Mouse (Mus musculus) forebrain, postnatal 0 days (tissue): ENCODE measurements around the gene Slc22a7. TPM values are rescaled to one million over a fixed set of nuclear protein-coding genes. Genes with fewer than 3 reads are reported as not detected.

Source experiments
- ATAC-seq: fragments of 200-750 bp; cut with Nextera tagmentation; 2 replicates; pipeline ENCODE4 v1.8.0; 2017; ENCODE audit warnings: mild to moderate bottlenecking, moderate library complexity
- DNase-seq: peaks from one replicate; pipeline ENCODE4 v3.0.0-alpha.2; 2015
- H3K27ac ChIP-seq: fragments of 300-500 bp; sonication (generic); 2 replicates; pipeline ENCODE4 v1.5.1; 2014; ENCODE audit warnings: low read depth, mild to moderate bottlenecking, antibody characterized with exemption, low read length, moderate library complexity, mixed read lengths
- H3K27me3 ChIP-seq: fragments of 300-500 bp; sonication (generic); 2 replicates; pipeline ENCODE4 v1.6.1; 2014; ENCODE audit warnings: mild to moderate bottlenecking, low read length, mixed read lengths; ENCODE audit not compliant: insufficient read depth
- H3K36me3 ChIP-seq: fragments of 300-500 bp; sonication (generic); 2 replicates; pipeline ENCODE4 v1.6.1; 2014; ENCODE audit warnings: mild to moderate bottlenecking, moderate library complexity; ENCODE audit not compliant: insufficient read depth
- H3K4me1 ChIP-seq: fragments of 300-500 bp; sonication (generic); 2 replicates; pipeline ENCODE4 v1.6.1; 2014; ENCODE audit warnings: antibody characterized with exemption; ENCODE audit not compliant: insufficient read depth
- H3K4me2 ChIP-seq: fragments of 300-500 bp; sonication (generic); 2 replicates; pipeline ENCODE4 v1.6.1; 2014; ENCODE audit warnings: low read depth, mild to moderate bottlenecking, moderate library complexity
- H3K4me3 ChIP-seq: fragments of 300-500 bp; sonication (generic); 2 replicates; pipeline ENCODE4 v1.5.1; 2014; ENCODE audit warnings: low read depth, low read length, mixed read lengths
- H3K9ac ChIP-seq: fragments of 300-500 bp; sonication (generic); 2 replicates; pipeline ENCODE4 v1.6.1; 2014; ENCODE audit warnings: mild to moderate bottlenecking
- H3K9me3 ChIP-seq: fragments of 300-500 bp; sonication (generic); 2 replicates; pipeline ENCODE4 v1.6.1; 2016; ENCODE audit warnings: low read length
- CTCF ChIP-seq: sonication (generic); IDR thresholded peaks from 2 replicates; pipeline ENCODE4 v1.5.1; 2016; ENCODE audit warnings: antibody characterized with exemption, control low read depth, low read depth
- WGBS: fragments of 180-500 bp; shearing (Covaris S2); extraction: QIAGEN DNeasy Blood & Tissue Kit; methylation state at CpG from one replicate; pipeline ENCODE4 v1.1.7; 2014; 5-methylcytosine and 5-hydroxymethylcytosine counted together
- polyA plus RNA-seq: library from polyadenylated mRNA; unstranded; fragments of >200 nt; fragmentation: Nextera tagmentation; extraction: Ambion mirVana; gene quantifications from 2 replicates; pipeline ENCODE4 v1.2.1, GENCODE M21; 2015
- total RNA-seq: library from RNA; depleted of rRNA; stranded (reverse); fragments of >200 nt; gene quantifications from 2 replicates; pipeline ENCODE4 v1.2.3, GENCODE M21; 2014; rRNA removed

Slc22a7 gene
- total RNA-seq = 0.24 TPM in 1 of 2 replicates, not detected in the other
- polyA plus RNA-seq = 0.11 and 0.13 TPM in 2 replicates

DNA sequence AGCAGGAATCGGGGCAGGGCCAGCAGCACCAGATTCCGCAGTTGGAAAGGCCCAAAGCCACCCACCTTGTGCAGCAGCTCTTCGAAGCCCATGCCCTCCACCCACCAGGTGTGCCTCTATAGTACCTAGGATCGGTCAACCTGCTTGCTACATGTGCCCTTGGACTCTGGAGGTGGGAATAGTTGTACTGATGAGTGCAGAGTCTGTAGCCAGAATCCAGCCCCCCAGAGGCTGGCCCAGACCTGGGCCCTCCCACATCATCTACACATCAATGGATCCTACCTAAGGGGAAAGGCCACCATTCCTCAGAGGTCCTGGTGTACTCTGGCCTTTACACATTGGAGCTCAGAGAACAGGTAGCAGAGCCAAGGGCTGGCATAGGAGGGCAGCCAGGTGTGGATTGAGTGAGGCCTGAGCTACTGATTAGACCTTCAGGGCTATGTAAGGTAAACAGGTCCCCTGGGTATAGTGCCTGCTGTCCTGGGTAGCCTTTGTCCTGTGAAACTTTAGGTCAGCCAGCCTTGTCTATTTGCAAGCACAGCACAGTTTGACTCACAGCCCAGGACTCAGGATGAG is at the start of gene Slc22a7:
Slc22a7 (minus strand) TSS at position 160 of the 576 bp plus-strand sequence.
- Histone ChIP-seq H3K27me3 (no peaks in the 10 kb centered on the region), H3K4me1 (no peaks in the 10 kb centered on the region), H3K9ac (no peak within 1 kb of the TSS), H3K36me3 (no peaks in the 10 kb centered on the region), H3K27ac (no peak within 1 kb of the TSS), H3K9me3 (no peaks in the 10 kb centered on the region), H3K4me3 (no peak within 1 kb of the TSS), H3K4me2 (no peak within 1 kb of the TSS)
- DNase-seq (no peak), ATAC-seq (no peak)
- TF ChIP-seq CTCF = no peak
- WGBS = 84% methylated on average over 4 of the region's 4 CpGs

DNA sequence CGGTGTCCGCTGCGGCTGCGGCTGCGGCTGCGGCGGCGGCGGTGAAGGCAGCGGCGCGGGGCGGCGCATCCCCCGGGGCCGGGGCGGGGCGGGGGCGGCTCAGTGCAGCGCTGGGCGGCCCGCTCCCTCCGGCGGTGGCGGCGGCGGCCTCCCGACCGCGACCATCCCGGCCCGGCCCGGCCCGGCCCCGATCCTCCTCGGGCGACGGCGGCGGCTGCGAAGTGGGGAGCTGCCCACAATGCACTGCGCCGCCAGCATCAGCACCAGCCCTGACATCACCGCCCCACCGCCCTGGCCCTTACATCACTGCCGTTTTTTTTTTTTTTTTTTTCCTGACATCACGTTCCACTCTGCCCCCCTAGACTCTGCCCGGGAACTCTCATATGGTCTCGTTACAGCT is 49.2 kb upstream of the Slc22a7 start, which contains the start of gene Ttbk1:
Ttbk1 (minus strand) TSS at position 245 of the 400 bp plus-strand sequence.
- Histone ChIP-seq H3K9ac (peak within 1 kb of the TSS; percentile 84), H3K4me2 (peak within 1 kb of the TSS; percentile 79), H3K4me3 (peak within 1 kb of the TSS; percentile 75), H3K9me3 (no peaks in the 10 kb centered on the region), H3K27me3 (no peaks in the 10 kb centered on the region), H3K27ac (peak within 1 kb of the TSS; percentile 85), H3K36me3 (no peaks in the 10 kb centered on the region; the same call in 1 of the 2 replicates), H3K4me1 (peaks cover 20% of the 10 kb centered on the region)
- DNase-seq (peak; percentile 85), ATAC-seq (peak; percentile 91)
- WGBS = under 1% methylated on average over 23 of the region's 49 CpGs
- no peak for TF ChIP-seq CTCF

DNA sequence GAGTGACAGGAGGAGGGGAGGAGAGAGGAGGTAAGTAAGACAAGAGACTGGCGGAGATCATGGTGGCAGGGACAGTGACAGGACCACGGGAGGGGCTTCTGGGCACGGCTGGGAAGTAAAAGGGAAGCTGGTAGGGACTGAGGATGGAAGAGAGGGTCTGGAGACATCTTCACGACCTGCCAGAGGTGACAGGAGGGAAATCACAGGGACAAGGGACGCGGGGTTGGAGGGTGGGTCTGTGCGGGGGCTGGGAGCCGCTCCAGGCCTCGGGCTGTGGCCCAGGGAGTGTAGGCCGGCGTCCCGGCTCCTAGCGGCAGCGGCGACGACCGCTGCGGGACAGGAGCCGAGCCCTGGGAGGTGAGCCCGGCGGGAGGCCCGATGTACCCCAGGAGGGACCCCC is 48.7 kb upstream of the Slc22a7 start:
- Histone ChIP-seq H3K27me3 (no peaks in the 10 kb centered on the region), H3K36me3 (no peaks in the 10 kb centered on the region; the same call in 1 of the 2 replicates), H3K4me3 (peak overlapping the region; percentile 75), H3K27ac (peak overlapping the region; percentile 85), H3K4me1 (peaks cover 20% of the 10 kb centered on the region), H3K4me2 (peak overlapping the region; percentile 79), H3K9me3 (no peaks in the 10 kb centered on the region), H3K9ac (peak overlapping the region; percentile 84)
- no peak for TF ChIP-seq CTCF
- WGBS = 4% methylated on average over 13 of the region's 22 CpGs
- peak; percentile 46 for DNase-seq
- peak; percentile 56 for ATAC-seq

DNA sequence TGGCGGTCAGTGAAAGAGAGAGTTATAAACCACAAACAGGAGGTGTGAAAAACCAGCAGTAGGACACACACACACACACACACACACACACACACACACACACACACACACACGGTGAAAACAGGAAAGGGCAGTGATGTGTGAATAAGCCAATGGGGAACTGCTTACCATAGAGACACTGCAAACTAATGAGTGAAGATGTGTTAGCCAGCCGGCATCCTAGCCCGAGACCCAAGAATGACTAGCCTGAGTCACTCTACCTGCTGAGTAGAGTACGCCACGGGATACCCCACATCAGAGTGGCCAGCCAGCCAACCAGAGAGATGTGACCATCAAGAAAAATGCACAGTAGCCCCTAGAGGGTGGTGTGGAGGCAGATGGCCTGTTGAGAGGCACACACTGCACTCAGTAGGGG is 46.2 kb upstream of the Slc22a7 start:
- WGBS = 11% methylated on average over 6 of the region's 6 CpGs
- Histone ChIP-seq H3K9ac (peak overlapping the region; percentile 33; the same call in 1 of the 2 replicates), H3K27ac (no peak overlapping the region), H3K4me3 (no peak overlapping the region; the same call in 1 of the 2 replicates), H3K27me3 (no peaks in the 10 kb centered on the region), H3K4me1 (peaks cover 20% of the 10 kb centered on the region), H3K4me2 (peak overlapping the region; percentile 72), H3K9me3 (no peaks in the 10 kb centered on the region), H3K36me3 (peaks cover 16% of the 10 kb centered on the region)
- ATAC-seq = no peak
- DNase-seq = no peak
- TF ChIP-seq CTCF = peak; percentile 49

DNA sequence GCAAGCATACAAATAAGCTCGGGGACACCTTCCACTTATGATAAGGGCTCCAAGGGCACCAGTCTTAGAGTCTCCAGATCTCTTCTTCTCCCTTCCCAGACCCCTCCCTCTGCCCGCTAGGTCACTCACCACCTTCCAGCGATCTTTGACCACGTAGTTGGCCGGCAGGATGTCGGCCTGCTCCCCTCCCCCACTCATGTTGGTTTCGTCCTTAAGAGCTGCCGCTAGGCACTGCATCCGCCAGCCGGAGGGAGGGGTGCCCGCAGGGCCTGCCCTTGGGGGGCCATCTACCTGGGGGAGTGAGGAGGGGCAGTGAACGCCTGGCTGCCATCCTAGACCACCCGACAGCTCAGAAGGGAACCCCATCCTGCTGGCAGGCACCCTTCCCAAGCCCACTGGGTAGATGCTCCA is 45.8 kb upstream of the Slc22a7 start:
- Histone ChIP-seq H3K4me1 (peaks cover 20% of the 10 kb centered on the region), H3K27ac (no peak overlapping the region), H3K36me3 (peaks cover 19% of the 10 kb centered on the region), H3K27me3 (no peaks in the 10 kb centered on the region), H3K4me3 (peak overlapping the region; percentile 33), H3K9ac (peak overlapping the region; percentile 19), H3K4me2 (peak overlapping the region; percentile 72), H3K9me3 (no peaks in the 10 kb centered on the region)
- 5% methylated on average over 13 of the region's 13 CpGs for WGBS
- peak; percentile 21 for DNase-seq
- ATAC-seq = no peak
- TF ChIP-seq CTCF = no peak

DNA sequence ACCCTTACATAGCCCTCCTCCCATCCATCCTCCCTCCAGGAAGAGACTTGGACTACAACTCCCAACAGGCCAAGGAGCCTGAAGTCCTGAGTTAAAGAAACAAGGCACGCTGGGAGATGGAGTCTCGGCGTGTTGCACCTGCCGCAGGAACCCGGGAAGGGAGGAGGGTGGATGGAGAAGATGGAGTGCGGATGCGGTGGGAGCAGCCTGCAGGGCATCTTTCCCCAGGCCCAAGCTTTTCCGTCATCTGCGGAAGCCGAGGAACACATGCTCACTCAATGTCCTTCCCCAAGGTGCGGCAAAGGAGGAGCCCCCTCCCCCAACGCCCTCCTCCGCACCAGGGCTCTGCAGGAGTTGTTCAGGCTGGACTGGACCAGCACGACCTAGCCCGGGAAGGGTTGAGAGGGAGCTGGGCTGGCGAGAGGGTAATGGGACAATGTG is 45.3 kb upstream of the Slc22a7 start:
- no peak overlapping the region for H3K27ac ChIP-seq
- H3K9me3 ChIP-seq = no peaks in the 10 kb centered on the region
- H3K27me3 ChIP-seq = no peaks in the 10 kb centered on the region
- WGBS = 2% methylated on average over 16 of the region's 16 CpGs
- peaks cover 20% of the 10 kb centered on the region for H3K4me1 ChIP-seq
- peaks cover 23% of the 10 kb centered on the region for H3K36me3 ChIP-seq
- peak overlapping the region; percentile 72 for H3K4me2 ChIP-seq
- H3K4me3 ChIP-seq = peak overlapping the region; percentile 33
- peak; percentile 63 for DNase-seq
- TF ChIP-seq CTCF = no peak
- ATAC-seq = peak; percentile 61
- H3K9ac ChIP-seq = peak overlapping the region; percentile 19

DNA sequence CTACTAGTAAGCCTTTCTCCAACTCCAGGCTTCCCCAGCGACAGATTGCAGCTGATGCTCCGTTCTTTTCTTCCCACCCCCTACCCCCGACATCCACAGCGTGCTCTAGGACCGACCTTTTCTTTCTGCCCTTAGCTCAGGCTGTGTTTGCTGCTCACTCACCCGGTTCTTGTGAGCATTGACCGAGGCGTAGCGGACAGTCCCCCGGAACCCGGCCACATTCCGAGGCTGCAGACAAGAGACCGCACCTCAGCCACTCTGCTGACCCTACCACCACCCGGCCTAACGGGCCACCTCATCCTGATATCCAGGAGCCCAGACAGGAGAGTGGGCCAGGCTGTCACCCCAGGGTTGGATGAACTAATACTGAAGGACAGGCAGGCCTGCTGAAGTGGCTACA is 39.0 kb upstream of the Slc22a7 start:
- no peak overlapping the region for H3K4me2 ChIP-seq
- no peak overlapping the region for H3K27ac ChIP-seq
- no peaks in the 10 kb centered on the region for H3K27me3 ChIP-seq
- H3K9ac ChIP-seq = no peak overlapping the region
- no peaks in the 10 kb centered on the region for H3K4me1 ChIP-seq
- DNase-seq (no peak), ATAC-seq (no peak)
- WGBS = 91% methylated on average over 15 of the region's 15 CpGs
- TF ChIP-seq CTCF = no peak
- no peak overlapping the region for H3K4me3 ChIP-seq
- H3K36me3 ChIP-seq = peaks cover 79% of the 10 kb centered on the region
- H3K9me3 ChIP-seq = no peaks in the 10 kb centered on the region
